Mouse (Mus musculus) effector memory CD4-positive, alpha-beta T cell, adult 5 months (primary cell): ENCODE data around the gene Slc9a3r1. TPM values are rescaled to one million over a fixed set of nuclear protein-coding genes. Genes with fewer than 3 reads are reported as not detected.

Experiments used
- polyA plus RNA-seq: library from polyadenylated mRNA; unstranded; fragments of 100-300 nt; shearing (Covaris generic); gene quantifications from one replicate; pipeline ENCODE4 v1.2.1, GENCODE M21; 2017

The Slc9a3r1 gene
- polyA plus RNA-seq, result 179 TPM

GRCm38 (mm10) chr11:115162832-115163480 lies at the start of gene Slc9a3r1:
Gene Slc9a3r1, plus strand, starts transcription at chr11:115163341.

GRCm38 (mm10) chr11:115133800-115134199 lies 29.3 kb upstream of the Slc9a3r1 start, which contains the start of gene Cd300lf:
Gene Cd300lf, minus strand, starts transcription at chr11:115133992.

GRCm38 (mm10) chr11:115187224-115187639 lies 24.1 kb downstream of the Slc9a3r1 start, which contains the start of gene Tmem104:
Gene Tmem104, plus strand, starts transcription at chr11:115187487.

GRCm38 (mm10) chr11:115187693-115188092 lies 24.6 kb downstream of the Slc9a3r1 start, which contains the start of gene Nat9:
Gene Nat9, minus strand, starts transcription at chr11:115187859.

Other genes with a start within 250 kb of the Slc9a3r1 start
- gene Cd300lb, start 229.0 kb upstream of the Slc9a3r1 start, polyA plus RNA-seq, result not detected
- not detected for gene Cd300c, start 194.2 kb upstream of the Slc9a3r1 start, polyA plus RNA-seq
- not detected for gene Cd300ld, start 173.4 kb upstream of the Slc9a3r1 start, polyA plus RNA-seq
- not detected for gene Cd300c2, start 161.5 kb upstream of the Slc9a3r1 start, polyA plus RNA-seq
- not detected for gene Cd300ld2, start 147.1 kb upstream of the Slc9a3r1 start, polyA plus RNA-seq
- not detected for gene Cd300ld4, start 136.3 kb upstream of the Slc9a3r1 start, polyA plus RNA-seq
- gene Cd300ld5, start 125.6 kb upstream of the Slc9a3r1 start, polyA plus RNA-seq, result not detected
- gene Cd300ld3, start 114.9 kb upstream of the Slc9a3r1 start, polyA plus RNA-seq, result not detected
- not detected for gene Cd300e, start 101.2 kb upstream of the Slc9a3r1 start, polyA plus RNA-seq
- gene Rab37, start 71.9 kb upstream of the Slc9a3r1 start, polyA plus RNA-seq, result 73.7 TPM
- 0.52 TPM for gene Cd300lf, start 29.3 kb upstream of the Slc9a3r1 start, polyA plus RNA-seq
- 11.8 TPM for gene Tmem104, start 24.1 kb downstream of the Slc9a3r1 start, polyA plus RNA-seq
- gene Nat9, start 24.5 kb downstream of the Slc9a3r1 start, polyA plus RNA-seq, result 7.1 TPM
- gene Grin2c, start 103.9 kb downstream of the Slc9a3r1 start, polyA plus RNA-seq, result not detected
- gene Fdxr, start 113.7 kb downstream of the Slc9a3r1 start, polyA plus RNA-seq, result 16.6 TPM
- gene Fads6, start 134.3 kb downstream of the Slc9a3r1 start, polyA plus RNA-seq, result 0.30 TPM
- not detected for gene Otop2, start 143.8 kb downstream of the Slc9a3r1 start, polyA plus RNA-seq
- gene Ush1g, start 158.7 kb downstream of the Slc9a3r1 start, polyA plus RNA-seq, result not detected
- gene Otop3, start 171.4 kb downstream of the Slc9a3r1 start, polyA plus RNA-seq, result not detected
- 30.6 TPM for gene Hid1, start 204.4 kb downstream of the Slc9a3r1 start, polyA plus RNA-seq
- 0.14 TPM for gene Cdr2l, start 218.6 kb downstream of the Slc9a3r1 start, polyA plus RNA-seq
- gene Mrpl58, start 240.4 kb downstream of the Slc9a3r1 start, polyA plus RNA-seq, result 83.7 TPM